Mouse (Mus musculus): ENCODE measurements around the gene Osgep.
"Not testable (repeated sequence)": the region's sequence is repeated elsewhere in the genome, so short reads cannot be mapped to it uniquely, and the experiment has no call there.

- TF ChIP-seq HCFC1 (IDR thresholded peaks at IDR 0.05; ENCODE audit: borderline replicate concordance, insufficient read depth, low read length); ZNF384 (IDR thresholded peaks at IDR 0.05; ENCODE audit: low read depth, low read length): not testable (repeated sequence)
Observed at GRCm38 (mm10) chr14:50958289-50958995, 33.7 kb upstream of the Osgep start.

All from ES-E14 (cell line).